Mouse (Mus musculus): ENCODE measurements around the gene Kcnt1.
"Not testable (repeated sequence)": the region's sequence is repeated elsewhere in the genome, so short reads cannot be mapped to it uniquely, and the experiment has no call there.

Kcnt1 gene

GRCm38 (mm10) chr2:25863337-25864131, at the start of gene Kcnt1:
Gene Kcnt1, plus strand, starts transcription at chr2:25863734.
- no peak for DNase-seq

GRCm38 (mm10) chr2:25815748-25816147, 47.8 kb upstream of the Kcnt1 start, which contains the start of gene Glt6d1:
Gene Glt6d1, minus strand, starts transcription at chr2:25815848.
- DNase-seq: not testable (repeated sequence)

- DNase-seq: no peak
Measured at GRCm38 (mm10) chr2:25822806-25823205, 40.7 kb upstream of the Kcnt1 start, which contains the start of gene Lcn9. Gene Lcn9, plus strand, starts transcription at chr2:25823153.

- no peak for DNase-seq
Measured at GRCm38 (mm10) chr2:25824751-25825150, 38.8 kb upstream of the Kcnt1 start.

- DNase-seq: peak in 1 of 2 experiments; percentile 42
Measured at GRCm38 (mm10) chr2:25828344-25828947, 35.1 kb upstream of the Kcnt1 start.

GRCm38 (mm10) chr2:25830786-25831185, 32.7 kb upstream of the Kcnt1 start:
- no peak for DNase-seq

- peak; percentile 13 to 19 for DNase-seq
Measured at GRCm38 (mm10) chr2:25836291-25836690, 27.2 kb upstream of the Kcnt1 start.

- no peak for DNase-seq
Measured at GRCm38 (mm10) chr2:25842161-25842560, 21.4 kb upstream of the Kcnt1 start.

- DNase-seq: no peak
Measured at GRCm38 (mm10) chr2:25842758-25843157, 20.8 kb upstream of the Kcnt1 start.

GRCm38 (mm10) chr2:25844097-25844496, 19.4 kb upstream of the Kcnt1 start:
- DNase-seq: no peak

- no peak for DNase-seq
Measured at GRCm38 (mm10) chr2:25846516-25846915, 17.0 kb upstream of the Kcnt1 start.

GRCm38 (mm10) chr2:25847226-25847625, 16.3 kb upstream of the Kcnt1 start, which contains the start of gene Sohlh1:
Gene Sohlh1, minus strand, starts transcription at chr2:25847248.
- DNase-seq: no peak

GRCm38 (mm10) chr2:25850330-25850729, 13.2 kb upstream of the Kcnt1 start:
- no peak for DNase-seq

GRCm38 (mm10) chr2:25852626-25853025, 10.9 kb upstream of the Kcnt1 start:
- no peak for DNase-seq

GRCm38 (mm10) chr2:25853998-25854397, 9.5 kb upstream of the Kcnt1 start:
- DNase-seq: no peak

GRCm38 (mm10) chr2:25859891-25860290, 3.6 kb upstream of the Kcnt1 start:
- no peak for DNase-seq

GRCm38 (mm10) chr2:25862038-25862437, 1.5 kb upstream of the Kcnt1 start:
- no peak for DNase-seq

- DNase-seq: no peak
Measured at GRCm38 (mm10) chr2:25862696-25863270, 751 bp upstream of the Kcnt1 start.

- DNase-seq: no peak
Measured at GRCm38 (mm10) chr2:25864230-25864629, 696 bp downstream of the Kcnt1 start.

GRCm38 (mm10) chr2:25865412-25865811, 1.9 kb downstream of the Kcnt1 start:
- no peak for DNase-seq

- DNase-seq: no peak
Measured at GRCm38 (mm10) chr2:25866656-25867055, 3.1 kb downstream of the Kcnt1 start.

- DNase-seq: no peak
Measured at GRCm38 (mm10) chr2:25877250-25877735, 13.8 kb downstream of the Kcnt1 start.

GRCm38 (mm10) chr2:25877736-25878268, 14.3 kb downstream of the Kcnt1 start:
- no peak for DNase-seq

Measured in thymus, adult 18-20 months (tissue).